Mouse (Mus musculus) layer of hippocampus, adult 8-10 months (tissue): ENCODE results near the gene Cdk5rap2. TPM values are rescaled to one million over a fixed set of nuclear protein-coding genes. Genes with fewer than 3 reads are reported as not detected.
A peak's percentile ranks its signal among the peaks of the same experiment; 100 is the strongest.

Experiments
- DNase-seq, 2 experiments: peaks; one replicate each; pipeline ENCODE4 v3.0.0; 2022; ENCODE audit warnings: low spot score in 2 of 2
- total RNA-seq, 4 experiments: library from RNA; stranded (reverse); gene quantifications; 2 replicates each; pipeline ENCODE4 v1.2.4; 2022

Gene Cdk5rap2
- total RNA-seq, 4 experiments from 2014 or later, result 11.7 to 15.8 (median 12.5) TPM

GRCm38 (mm10) chr4:70354448-70354847 is 55.8 kb downstream of the Cdk5rap2 start:
- no peak for DNase-seq

- DNase-seq, result no peak
Measured at GRCm38 (mm10) chr4:70353656-70354055, 56.6 kb downstream of the Cdk5rap2 start.

DNA sequence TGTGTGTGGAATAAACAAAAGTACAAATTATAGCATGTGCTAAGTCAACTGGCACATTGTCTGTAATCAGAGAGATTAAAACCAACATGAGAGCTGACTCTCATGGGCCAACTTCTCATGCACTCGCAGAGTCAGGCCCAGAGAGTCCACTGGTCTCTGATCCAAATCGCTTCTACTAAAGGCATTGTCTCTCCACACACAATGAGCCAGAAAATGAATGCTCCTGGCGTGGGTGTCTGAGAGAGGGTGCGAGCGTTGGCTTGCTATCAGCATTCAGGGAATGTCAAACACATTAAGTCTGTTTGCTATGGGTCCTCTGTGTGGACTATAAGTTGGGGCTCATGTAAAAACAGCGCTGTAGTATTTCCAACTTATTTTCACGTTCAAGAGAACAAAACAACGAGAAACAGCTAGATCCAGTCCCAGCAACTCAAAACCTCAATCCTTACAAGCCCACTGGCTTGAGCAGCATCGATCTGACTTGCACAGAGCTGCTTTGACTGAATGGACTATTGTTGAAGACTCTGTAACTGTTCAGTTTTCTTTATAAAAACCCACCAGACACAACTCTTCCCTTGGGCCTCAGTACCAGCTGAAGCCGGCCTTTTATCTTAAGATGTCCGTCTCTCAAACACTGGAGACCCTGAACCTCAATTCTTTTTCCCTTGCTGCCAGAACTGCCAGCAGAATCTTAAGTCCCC is 74.6 kb downstream of the Cdk5rap2 start:
- DNase-seq, result no peak

- no peak for DNase-seq
Measured at GRCm38 (mm10) chr4:70334995-70335394, 75.2 kb downstream of the Cdk5rap2 start.

GRCm38 (mm10) chr4:70332981-70333380 is 77.3 kb downstream of the Cdk5rap2 start:
- DNase-seq, result no peak

DNA sequence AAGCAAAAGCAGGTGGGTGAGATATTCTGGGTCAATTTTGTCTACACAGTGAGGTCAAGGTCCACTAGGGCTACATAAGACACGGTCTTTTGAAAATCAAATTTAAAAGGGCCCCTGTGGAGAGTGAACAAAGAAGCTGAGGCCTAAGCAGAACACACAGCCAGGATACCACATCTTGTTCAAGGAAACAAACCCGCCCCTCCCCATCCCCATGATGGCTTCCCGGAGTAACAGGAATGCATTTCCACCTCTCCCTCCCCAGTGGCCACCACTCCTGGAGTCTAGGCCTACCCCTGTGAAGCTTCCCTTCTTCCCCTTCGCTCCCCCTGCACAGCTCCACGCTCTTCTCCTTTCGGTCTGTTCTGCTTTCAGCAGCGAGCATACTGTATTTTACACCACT is 77.7 kb downstream of the Cdk5rap2 start:
- no peak for DNase-seq

DNA sequence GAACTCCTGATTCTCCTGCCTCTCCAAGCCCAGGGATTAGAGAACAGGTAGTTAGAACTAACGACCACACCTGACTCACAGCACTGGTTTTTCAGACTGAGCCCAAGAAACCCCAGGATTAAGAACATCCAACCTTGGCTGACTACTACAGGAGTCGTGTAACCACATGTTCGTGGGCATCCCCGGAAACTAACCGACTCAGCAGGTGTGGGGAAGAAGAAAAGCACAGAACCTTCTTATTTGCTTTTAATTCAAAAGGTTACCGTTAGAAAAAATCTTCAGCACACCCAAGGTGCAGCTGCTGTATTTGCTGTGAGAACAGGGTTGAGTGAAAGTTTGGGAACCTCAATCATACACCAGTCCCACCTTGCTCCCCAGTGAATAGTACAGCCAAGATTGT is 79.1 kb downstream of the Cdk5rap2 start:
- DNase-seq, result no peak

DNA sequence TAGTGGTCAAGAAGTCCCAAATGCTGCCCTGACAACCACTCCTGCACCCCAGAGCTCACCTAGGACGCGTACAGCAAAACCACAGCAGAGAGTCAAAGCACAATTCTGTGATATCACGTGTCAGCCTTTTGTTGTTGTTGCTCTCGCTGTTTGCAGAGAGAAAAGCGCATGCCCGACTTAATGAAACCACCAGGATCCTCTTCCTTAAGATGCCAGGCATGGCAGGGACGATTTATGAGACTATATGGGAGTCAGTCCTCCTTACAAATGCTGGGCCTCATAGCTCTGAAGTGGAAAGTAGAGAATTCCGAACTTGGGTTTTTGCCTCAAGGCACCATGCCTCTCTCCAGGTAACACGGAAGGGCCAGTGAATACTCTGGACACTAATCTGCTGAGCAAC is 82.2 kb downstream of the Cdk5rap2 start:
- DNase-seq, result no peak

GRCm38 (mm10) chr4:70327436-70327835 is 82.8 kb downstream of the Cdk5rap2 start:
- no peak for DNase-seq

DNA sequence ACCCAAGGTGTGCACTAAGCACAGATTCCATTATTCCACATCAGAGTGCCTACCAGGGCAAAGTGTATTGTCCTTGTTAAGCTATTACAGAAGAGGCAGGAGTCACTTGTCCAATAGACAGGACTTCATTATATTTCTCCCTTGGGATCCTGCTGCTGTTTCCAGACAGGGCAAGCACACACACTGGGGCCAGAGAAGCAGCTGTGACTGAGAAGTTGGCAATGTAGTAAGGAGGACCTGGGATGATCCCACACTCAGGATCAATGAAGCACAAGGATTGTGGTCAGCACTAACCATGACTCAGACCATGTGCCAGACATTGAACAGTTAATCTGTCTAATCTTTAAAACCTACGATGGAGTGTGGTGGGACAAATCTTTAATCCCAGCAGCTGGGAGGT is 88.7 kb downstream of the Cdk5rap2 start:
- DNase-seq, result no peak

DNA sequence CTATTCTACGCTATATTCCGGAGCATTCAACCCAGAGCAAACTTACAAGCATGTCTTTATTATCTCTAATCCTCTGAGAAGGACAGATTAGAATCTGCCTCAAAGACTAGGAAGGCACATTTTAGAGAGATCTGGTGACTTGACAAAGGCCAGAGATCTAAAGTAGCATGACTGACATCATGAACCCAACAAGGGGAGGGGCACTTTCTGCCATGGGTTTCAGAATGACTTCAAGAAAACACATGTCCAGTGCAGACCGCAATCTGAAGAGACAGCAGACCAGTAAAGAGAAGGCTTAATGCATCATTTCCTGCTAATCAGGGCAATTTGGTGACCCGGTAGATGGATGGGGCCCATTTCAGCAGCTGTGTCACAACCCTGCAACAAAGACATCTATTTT is 98.1 kb downstream of the Cdk5rap2 start:
- no peak for DNase-seq

GRCm38 (mm10) chr4:70311530-70311929 is 98.7 kb downstream of the Cdk5rap2 start:
- DNase-seq, result peak; percentile 75 to 79

DNA sequence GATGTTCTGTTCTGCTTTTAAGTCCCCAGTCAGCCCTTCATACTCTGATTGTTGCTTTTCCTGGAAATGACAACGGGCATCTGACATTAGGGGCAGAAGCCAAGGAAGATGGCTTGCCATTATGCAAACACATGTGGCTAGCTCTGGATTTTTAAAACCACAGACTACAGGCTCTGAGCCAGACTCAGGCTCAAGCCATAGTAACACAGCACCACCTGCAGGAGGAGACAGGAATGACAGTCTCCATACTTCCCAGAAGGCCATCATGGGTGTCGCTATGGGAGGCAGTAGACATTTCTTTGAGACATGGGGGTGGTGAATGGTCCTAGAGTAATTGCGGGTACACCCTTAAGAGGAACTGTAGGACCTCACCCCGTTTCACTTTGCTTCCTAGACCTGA is 103.0 kb downstream of the Cdk5rap2 start:
- peak; percentile 67 to 87 for DNase-seq

DNA sequence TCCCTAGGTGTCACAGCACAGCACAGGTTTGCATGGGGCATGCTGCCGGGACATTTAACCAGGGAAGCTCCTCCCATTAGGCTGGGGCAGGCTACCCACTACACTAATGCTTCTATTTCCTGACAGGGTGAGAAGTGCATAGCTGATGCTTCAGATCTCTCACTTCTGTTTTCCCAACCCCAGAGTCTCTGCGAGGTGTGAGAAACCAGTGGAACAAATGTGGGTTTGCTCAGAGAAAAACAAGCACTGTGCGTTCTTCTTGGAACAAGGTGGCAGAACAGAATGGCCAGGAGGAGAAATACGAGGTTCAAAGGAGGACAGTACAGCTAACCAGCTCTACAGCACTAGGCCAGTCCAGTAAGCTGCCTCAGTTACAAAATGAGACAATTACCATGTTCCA is 106.4 kb downstream of the Cdk5rap2 start:
- no peak for DNase-seq

DNA sequence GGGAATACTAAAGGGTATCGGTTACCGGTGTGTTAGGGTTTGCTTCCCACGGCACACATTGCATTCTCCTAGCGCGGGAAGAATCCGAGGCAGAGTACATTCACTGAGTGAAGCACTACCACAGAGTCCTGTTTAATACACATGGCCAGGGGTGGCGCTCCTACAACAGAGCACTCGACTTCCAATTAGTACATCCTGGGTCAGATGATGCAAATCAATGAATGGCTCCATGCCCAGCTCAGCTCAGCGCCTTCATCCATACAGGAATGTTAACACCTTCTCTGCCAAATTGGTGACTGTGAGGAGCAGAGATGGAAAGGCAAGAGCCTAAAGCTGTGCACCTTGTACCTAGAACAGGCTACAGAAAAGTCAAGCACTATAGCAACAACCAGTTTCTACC is 109.1 kb downstream of the Cdk5rap2 start:
- DNase-seq, result no peak

DNA sequence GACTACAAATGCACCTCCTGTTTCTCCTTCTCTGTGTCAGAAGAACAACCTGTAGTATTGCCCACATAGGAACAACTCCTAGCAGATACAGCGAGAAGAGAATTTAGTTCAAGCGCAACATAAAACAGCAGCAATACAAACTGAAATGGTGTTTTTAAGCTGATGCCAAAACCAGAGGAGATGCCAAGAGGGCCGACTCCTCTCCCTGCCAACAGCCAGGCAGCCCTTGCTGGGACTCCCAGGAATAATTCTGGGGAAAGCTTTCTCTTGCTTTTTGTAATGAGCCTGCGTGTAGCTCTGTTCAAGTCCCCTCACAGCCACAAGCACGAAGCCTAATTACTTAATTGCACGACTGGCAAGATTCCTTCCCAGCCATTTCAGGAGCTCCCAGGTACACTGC is 120.9 kb downstream of the Cdk5rap2 start:
- DNase-seq, result no peak

DNA sequence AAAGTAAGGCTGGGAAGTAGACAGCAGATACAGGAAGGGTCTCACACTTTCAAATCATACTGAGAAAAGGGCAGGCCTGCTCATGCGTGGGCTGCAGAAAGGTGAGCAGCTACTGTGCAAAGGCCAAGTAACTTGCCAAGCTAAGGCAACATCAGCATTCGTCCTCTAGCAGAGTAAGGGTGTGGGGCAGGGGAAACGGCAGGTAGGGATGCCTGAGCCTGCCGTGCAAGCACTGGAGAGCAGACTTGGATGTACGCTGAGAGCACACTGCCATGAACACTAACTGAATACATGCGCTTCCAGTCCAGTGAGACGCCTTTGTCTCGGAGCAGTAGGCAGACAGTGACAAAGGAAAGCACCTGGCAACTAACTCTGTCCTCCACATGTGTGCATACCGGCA is 127.1 kb downstream of the Cdk5rap2 start:
- no peak for DNase-seq

DNA sequence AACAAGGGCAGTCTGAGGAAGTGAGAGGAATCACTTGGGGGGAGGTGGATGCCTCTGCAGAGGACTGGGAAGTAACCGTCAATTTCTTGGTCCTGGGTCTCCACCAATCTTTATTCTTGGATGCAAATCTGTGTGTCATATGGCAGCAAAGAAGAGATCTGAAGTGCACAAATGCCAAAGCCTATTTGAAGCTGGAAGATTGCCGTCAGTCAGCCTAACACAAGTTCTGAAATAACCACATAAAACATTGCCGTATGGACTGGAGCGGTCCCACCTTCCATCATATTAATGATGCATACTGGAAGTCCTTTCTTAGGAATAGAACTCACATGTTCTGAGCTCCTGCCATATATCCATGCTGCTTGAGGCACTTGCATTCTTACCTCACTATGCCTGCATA is 131.4 kb downstream of the Cdk5rap2 start:
- no peak for DNase-seq

GRCm38 (mm10) chr4:70278057-70278456 is 132.2 kb downstream of the Cdk5rap2 start:
- DNase-seq, result no peak

GRCm38 (mm10) chr4:70272943-70273342 is 137.3 kb downstream of the Cdk5rap2 start:
- no peak for DNase-seq

GRCm38 (mm10) chr4:70272527-70272926 is 137.7 kb downstream of the Cdk5rap2 start:
- no peak for DNase-seq

GRCm38 (mm10) chr4:70267213-70267906 is 142.9 kb downstream of the Cdk5rap2 start:
- DNase-seq, result no peak

- DNase-seq, result peak in 1 of 2 experiments; percentile 52
Measured at GRCm38 (mm10) chr4:70265248-70265647, 145.0 kb downstream of the Cdk5rap2 start.
